Mouse (Mus musculus): Measurements from ENCODE around the gene Olfr681.
"Not testable (repeated sequence)": the region's sequence is repeated elsewhere in the genome, so short reads cannot be mapped to it uniquely, and the experiment has no call there.

Olfr681 gene

GRCm38 (mm10) chr7:105116536-105116935 is at the start of gene Olfr681:
Olfr681 (plus strand) TSS chr7:105116836.
- no peak for DNase-seq (ENCODE audit: low spot score)

GRCm38 (mm10) chr7:105080905-105081304 is 35.7 kb upstream of the Olfr681 start, which contains the start of gene Olfr679:
Olfr679 (plus strand) TSS chr7:105081205.
- DNase-seq (ENCODE audit: low spot score): no peak

- not testable (repeated sequence) for DNase-seq (ENCODE audit: low spot score)
These were observed 23.9 kb upstream of the Olfr681 start, which contains the start of gene Olfr680-ps1 for GRCm38 (mm10) chr7:105092717-105093116. Olfr680-ps1 (minus strand) TSS chr7:105092817.

GRCm38 (mm10) chr7:105141275-105141674 is 24.6 kb downstream of the Olfr681 start:
- DNase-seq (ENCODE audit: low spot score): no peak

GRCm38 (mm10) chr7:105146912-105147311 is 30.3 kb downstream of the Olfr681 start, which contains the start of gene Olfr683:
Olfr683 (minus strand) TSS chr7:105147012.
- DNase-seq (ENCODE audit: low spot score): no peak

- no peak for DNase-seq (ENCODE audit: low spot score)
These were observed 46.9 kb downstream of the Olfr681 start, which contains the start of gene Olfr684 for GRCm38 (mm10) chr7:105163553-105163952. Olfr684 (minus strand) TSS chr7:105163653.

- no peak for DNase-seq (ENCODE audit: low spot score)
These were observed 54.1 kb downstream of the Olfr681 start for GRCm38 (mm10) chr7:105170773-105171172.
